Mouse (Mus musculus) brain, embryonic 14.5 days (tissue): ENCODE measurements around the gene Spata7.

Source experiments
- CTCF ChIP-seq: fragments of 200-500 bp; IDR thresholded peaks from 2 replicates; pipeline ENCODE4 v1.5.1; 2012; ENCODE audit warnings: inconsistent platforms, mild to moderate bottlenecking, moderate library complexity, borderline replicate concordance; ENCODE audit not compliant: insufficient read depth, insufficient read length; ENCODE audit errors: extremely low read depth
- POLR2A ChIP-seq: fragments of 200-500 bp; IDR thresholded peaks from 2 replicates; pipeline ENCODE4 v1.6.1; 2012; ENCODE audit warnings: mild to moderate bottlenecking, inconsistent platforms, borderline replicate concordance; ENCODE audit not compliant: poor library complexity, insufficient read depth, insufficient read length, severe bottlenecking; ENCODE audit errors: extremely low read depth

GRCm38 (mm10) chr12:98683171-98683570 lies 55.2 kb downstream of the Spata7 start:
- no peak for TF ChIP-seq POLR2A
- TF ChIP-seq CTCF = no peak
